25 mouse cellular contexts compared by ENCODE assay signal in the genomic region with DNA sequence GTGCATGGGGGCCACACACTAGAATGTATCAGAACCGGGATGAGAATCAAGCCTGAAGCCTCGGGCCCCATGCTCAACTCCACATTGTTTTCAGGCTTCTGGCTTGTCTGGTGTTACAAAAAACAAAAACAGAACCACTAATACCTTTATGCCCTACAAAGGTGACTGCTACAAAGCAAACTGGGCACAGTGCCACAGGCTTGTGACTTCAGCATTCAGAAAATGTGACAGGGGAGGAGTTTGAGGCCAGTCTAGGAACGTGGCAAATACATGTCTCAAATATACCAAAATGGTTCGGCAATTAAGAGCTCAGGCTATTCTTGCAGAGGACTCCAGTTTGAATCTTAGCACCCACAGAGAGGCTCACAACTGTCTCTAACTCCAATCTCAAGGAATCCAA. TPM values are rescaled to one million over a fixed set of nuclear protein-coding genes. Genes with fewer than 3 reads are reported as not detected.
DNase-seq lines count a peak whose midpoint lies in the region; ATAC-seq and TF ChIP-seq lines count a peak whose summit lies in the region.
"Had no signal": no experiment of that assay in that cellular context is flagged by ENCODE, and none has a peak within 500 bp of the region (broad histone marks: within the 10 kb centered on the region; RNA-seq: fewer than 3 reads in every experiment).

No protein-coding gene starts in this region.

- no peak overlapping the region for H3K9ac ChIP-seq in forebrain, embryonic 15.5 days (replicated peaks)
- H3K9ac ChIP-seq in forebrain, embryonic 11.5 days (ENCODE audit: low read length): no peak overlapping the region
- H3K9ac ChIP-seq in heart, embryonic 11.5 days (ENCODE audit: low read depth, low read length): no peak overlapping the region
- no peak overlapping the region for H3K9ac ChIP-seq in lung, postnatal 0 days (replicated peaks; ENCODE audit: low read depth)
- H3K9ac ChIP-seq: forebrain, embryonic 13.5 days; hindbrain, embryonic 14.5 days; limb, embryonic 13.5 days; liver, embryonic 13.5 days; stomach, embryonic 15.5 days had no signal

- ATAC-seq in forebrain, embryonic 15.5 days (replicated peaks): no peak
- no peak for ATAC-seq in forebrain, embryonic 11.5 days (replicated peaks; ENCODE audit: low FRiP score)
- ATAC-seq in heart, embryonic 11.5 days (replicated peaks; ENCODE audit: insufficient number of reproducible peaks, low FRiP score, low TSS enrichment): no peak
- peak; percentile 56 for ATAC-seq in lung, postnatal 0 days
- ATAC-seq: forebrain, embryonic 13.5 days; Patski had no signal

- H3K4me3 ChIP-seq in forebrain, embryonic 15.5 days: no peak overlapping the region
- no peak overlapping the region for H3K4me3 ChIP-seq in forebrain, embryonic 11.5 days (ENCODE audit: low read depth, low read length)
- H3K4me3 ChIP-seq in heart, embryonic 11.5 days (ENCODE audit: low read depth, low read length): no peak overlapping the region
- H3K4me3 ChIP-seq in lung, postnatal 0 days (ENCODE audit: low read depth, low read length): no peak overlapping the region
- H3K4me3 ChIP-seq: embryonic facial prominence, embryonic 10.5 days; forebrain, embryonic 13.5 days; limb, embryonic 13.5 days; liver, embryonic 13.5 days; stomach, embryonic 15.5 days had no signal

- TF ChIP-seq CTCF in lung, postnatal 0 days (IDR thresholded peaks at IDR 0.05): no peak

- 40% methylated on average over 4 of the region's 4 CpGs for WGBS in forebrain, embryonic 15.5 days
- WGBS in forebrain, embryonic 11.5 days: 83% methylated on average over 4 of the region's 4 CpGs
- WGBS in heart, embryonic 11.5 days (ENCODE audit: insufficient replicate concordance): 63% methylated on average over 4 of the region's 4 CpGs
- 50% methylated on average over 4 of the region's 4 CpGs for WGBS in lung, postnatal 0 days

- DNase-seq in forebrain, embryonic 11.5 days (ENCODE audit: low spot score): no peak
- peak; percentile 37 to 45 for DNase-seq in heart, postnatal 10 days
- DNase-seq in lung, postnatal 0 days (ENCODE audit: low spot score): peak; percentile 46
- DNase-seq in lung, postnatal 4 days: no peak
- peak; percentile 24 to 28 for DNase-seq in kidney, postnatal 4 days
- no peak for DNase-seq in urinary bladder, postnatal 4 days (ENCODE audit: low spot score in 2 of 2)
- DNase-seq: adrenal gland, postnatal 10 days; cerebellum, adult 9-10 months; gastrocnemius, postnatal 14 days; layer of hippocampus, postnatal 36 days; liver, embryonic 13.5 days; retina, postnatal 1 day had no signal

- no peaks in the 10 kb centered on the region for H3K9me3 ChIP-seq in forebrain, embryonic 15.5 days
- H3K9me3 ChIP-seq in forebrain, embryonic 11.5 days (ENCODE audit: control insufficient read depth, low read length): no peaks in the 10 kb centered on the region
- H3K9me3 ChIP-seq in heart, embryonic 11.5 days (replicated peaks; ENCODE audit: control insufficient read depth, low read length): no peaks in the 10 kb centered on the region
- no peaks in the 10 kb centered on the region for H3K9me3 ChIP-seq in lung, postnatal 0 days (ENCODE audit: low read length)
- H3K9me3 ChIP-seq: embryonic facial prominence, embryonic 10.5 days; forebrain, embryonic 13.5 days; limb, embryonic 13.5 days; liver, embryonic 13.5 days; stomach, embryonic 15.5 days had no signal

- no peaks in the 10 kb centered on the region for H3K36me3 ChIP-seq in forebrain, embryonic 15.5 days
- H3K36me3 ChIP-seq in forebrain, embryonic 11.5 days (ENCODE audit: control insufficient read depth, insufficient read depth, low read length): no peaks in the 10 kb centered on the region
- H3K36me3 ChIP-seq in heart, embryonic 11.5 days (ENCODE audit: control insufficient read depth, insufficient read depth, low read length): no peaks in the 10 kb centered on the region
- no peaks in the 10 kb centered on the region for H3K36me3 ChIP-seq in lung, postnatal 0 days (ENCODE audit: insufficient read depth, low read length)
- H3K36me3 ChIP-seq: embryonic facial prominence, embryonic 10.5 days; limb, embryonic 13.5 days; liver, embryonic 13.5 days; stomach, embryonic 15.5 days had no signal

- 0 out of 2 replicates have a peak overlapping the region, but pooled peaks have one; percentile 83 for H3K27ac ChIP-seq in forebrain, embryonic 15.5 days (replicated peaks)
- H3K27ac ChIP-seq in forebrain, embryonic 11.5 days (ENCODE audit: low read depth, low read length): no peak overlapping the region
- H3K27ac ChIP-seq in heart, embryonic 11.5 days (ENCODE audit: low read depth, low read length): no peak overlapping the region
- H3K27ac ChIP-seq in lung, postnatal 0 days (ENCODE audit: low read length): no peak overlapping the region
- H3K27ac ChIP-seq: embryonic facial prominence, embryonic 10.5 days; forebrain, embryonic 13.5 days; hindbrain, embryonic 14.5 days; limb, embryonic 13.5 days; liver, embryonic 13.5 days; stomach, embryonic 15.5 days had no signal

- H3K27me3 ChIP-seq in forebrain, embryonic 15.5 days: no peaks in the 10 kb centered on the region
- no peaks in the 10 kb centered on the region for H3K27me3 ChIP-seq in forebrain, embryonic 11.5 days (ENCODE audit: control insufficient read depth, insufficient read depth, low read length)
- peaks cover 14% of the 10 kb centered on the region for H3K27me3 ChIP-seq in heart, embryonic 11.5 days (ENCODE audit: control insufficient read depth, insufficient read depth, low read length)
- H3K27me3 ChIP-seq in lung, postnatal 0 days (replicated peaks; ENCODE audit: insufficient read depth, low read length): no peaks in the 10 kb centered on the region
- H3K27me3 ChIP-seq: forebrain, embryonic 13.5 days had no signal

- intact Hi-C loops in heart, postnatal 10 days (cut with DNase I): no loop called here

- no peak for TF ChIP-seq EP300 in lung, postnatal 0 days (IDR thresholded peaks at IDR 0.05)

- H3K4me1 ChIP-seq in forebrain, embryonic 15.5 days: peaks cover 26% of the 10 kb centered on the region
- H3K4me1 ChIP-seq in forebrain, embryonic 11.5 days (replicated peaks; ENCODE audit: control insufficient read depth, insufficient read depth, low read length): peaks cover 12% of the 10 kb centered on the region
- peaks cover 9% of the 10 kb centered on the region; the same call in 1 of the 2 replicates for H3K4me1 ChIP-seq in heart, embryonic 11.5 days (ENCODE audit: control insufficient read depth, insufficient read depth, low read length)
- H3K4me1 ChIP-seq in lung, postnatal 0 days (ENCODE audit: insufficient read depth, low read depth, low read length): no peaks in the 10 kb centered on the region

- H3K4me2 ChIP-seq in forebrain, embryonic 15.5 days (replicated peaks): no peak overlapping the region
- no peak overlapping the region for H3K4me2 ChIP-seq in forebrain, embryonic 11.5 days (ENCODE audit: low read depth, low read length, severe bottlenecking)
- H3K4me2 ChIP-seq in heart, embryonic 11.5 days: no peak overlapping the region
- no peak overlapping the region for H3K4me2 ChIP-seq in lung, postnatal 0 days (replicated peaks; ENCODE audit: low read depth, low read length)
- H3K4me2 ChIP-seq: forebrain, embryonic 13.5 days; hindbrain, embryonic 14.5 days; limb, embryonic 13.5 days; liver, embryonic 13.5 days; stomach, embryonic 15.5 days had no signal

RNA-seq across cellular contexts. Expression of a gene that starts 3.7 kb away (rescaled TPM):
- 249 and 258 TPM in 2 replicates for polyA plus RNA-seq in forebrain, embryonic 15.5 days (2015; fragmentation: Nextera tagmentation; extraction: Ambion mirVana)
- 43.6 and 52.3 TPM in 2 replicates for polyA plus RNA-seq in forebrain, embryonic 11.5 days (2014; fragmentation: Nextera tagmentation; extraction: Ambion mirVana)
- 10 to 100 TPM; 12.5 to 14.5 TPM for total RNA-seq in heart, postnatal 10 days (2021)
- polyA plus RNA-seq in heart, embryonic 11.5 days (2014; fragmentation: Nextera tagmentation; extraction: Ambion mirVana): 22.7 TPM in 2 replicates
- 2.6 TPM in 2 replicates for polyA plus RNA-seq in lung, postnatal 0 days (2015; fragmentation: Nextera tagmentation; extraction: Ambion mirVana)
- total RNA-seq: common myeloid progenitor, adult 5-6 weeks had no signal
- polyA plus RNA-seq: Patski had no signal

RNA-seq across cellular contexts. Expression of a gene that starts 16.4 kb away (rescaled TPM):
- polyA plus RNA-seq in forebrain, embryonic 15.5 days (2015; fragmentation: Nextera tagmentation; extraction: Ambion mirVana): 35.4 and 38.4 TPM in 2 replicates
- polyA plus RNA-seq in forebrain, embryonic 11.5 days (2014; fragmentation: Nextera tagmentation; extraction: Ambion mirVana): 36.5 and 39.0 TPM in 2 replicates
- total RNA-seq in heart, postnatal 10 days (2021): 10 to 100 TPM in 1 of 2 experiments, 1 to 10 TPM in 1; 9.4 to 87.4 TPM
- polyA plus RNA-seq in heart, embryonic 11.5 days (2014; fragmentation: Nextera tagmentation; extraction: Ambion mirVana): 58.5 and 102 TPM in 2 replicates
- polyA plus RNA-seq in lung, postnatal 0 days (2015; fragmentation: Nextera tagmentation; extraction: Ambion mirVana): 143 and 159 TPM in 2 replicates

RNA-seq across cellular contexts. Expression of a gene that starts 19.1 kb away (rescaled TPM):
- polyA plus RNA-seq in forebrain, embryonic 15.5 days (2015; fragmentation: Nextera tagmentation; extraction: Ambion mirVana): not detected in 2 replicates
- not detected in 2 replicates for polyA plus RNA-seq in forebrain, embryonic 11.5 days (2014; fragmentation: Nextera tagmentation; extraction: Ambion mirVana)
- not detected for total RNA-seq in heart, postnatal 10 days (2021)
- not detected in 2 replicates for polyA plus RNA-seq in heart, embryonic 11.5 days (2014; fragmentation: Nextera tagmentation; extraction: Ambion mirVana)
- not detected in 2 replicates for polyA plus RNA-seq in lung, postnatal 0 days (2015; fragmentation: Nextera tagmentation; extraction: Ambion mirVana)
- total RNA-seq: adrenal gland, postnatal 10 days; common myeloid progenitor, adult 5-6 weeks; gastrocnemius, postnatal 14 days; heart, adult 8-10 months; layer of hippocampus, postnatal 36 days; left cerebral cortex, postnatal 14 days; midbrain, postnatal 0 days had no signal
- polyA plus RNA-seq: embryonic facial prominence, embryonic 10.5 days; forebrain, embryonic 13.5 days; hindbrain, embryonic 14.5 days; limb, embryonic 13.5 days; lung, embryonic 16.5 days; midbrain, postnatal 0 days; Patski had no signal

RNA-seq across cellular contexts. Expression of a gene that starts 22.8 kb away (rescaled TPM):
- polyA plus RNA-seq in forebrain, embryonic 15.5 days (2015; fragmentation: Nextera tagmentation; extraction: Ambion mirVana): 85.2 and 100 TPM in 2 replicates
- polyA plus RNA-seq in forebrain, embryonic 11.5 days (2014; fragmentation: Nextera tagmentation; extraction: Ambion mirVana): 109 and 120 TPM in 2 replicates
- 100 to 1,000 TPM; 104 to 394 TPM for total RNA-seq in heart, postnatal 10 days (2021)
- polyA plus RNA-seq in heart, embryonic 11.5 days (2014; fragmentation: Nextera tagmentation; extraction: Ambion mirVana): 270 and 395 TPM in 2 replicates
- polyA plus RNA-seq in lung, postnatal 0 days (2015; fragmentation: Nextera tagmentation; extraction: Ambion mirVana): 836 and 858 TPM in 2 replicates

RNA-seq across cellular contexts. Expression of a gene that starts 57.4 kb away (rescaled TPM):
- 16.8 and 20.5 TPM in 2 replicates for polyA plus RNA-seq in forebrain, embryonic 15.5 days (2015; fragmentation: Nextera tagmentation; extraction: Ambion mirVana)
- 23.3 and 23.8 TPM in 2 replicates for polyA plus RNA-seq in forebrain, embryonic 11.5 days (2014; fragmentation: Nextera tagmentation; extraction: Ambion mirVana)
- total RNA-seq in heart, postnatal 10 days (2021): 1 to 10 TPM; 6.8 to 8.7 TPM
- 8.7 and 10.6 TPM in 2 replicates for polyA plus RNA-seq in heart, embryonic 11.5 days (2014; fragmentation: Nextera tagmentation; extraction: Ambion mirVana)
- 7.3 and 9.5 TPM in 2 replicates for polyA plus RNA-seq in lung, postnatal 0 days (2015; fragmentation: Nextera tagmentation; extraction: Ambion mirVana)

Comparison
In these comparisons a context has a peak if more than half of its experiments do, and no peak if none do; other contexts are left out.
1. DNase-seq: peak in heart, postnatal 10 days (2 of 2), lung, postnatal 0 days (single experiment) and kidney, postnatal 4 days (2 of 2); none in forebrain, embryonic 11.5 days (single experiment), lung, postnatal 4 days (0 of 2) and urinary bladder, postnatal 4 days (0 of 2).